Mouse (Mus musculus) hindlimb bud, embryonic 11.5 days (tissue): ENCODE data around the gene Met.
A peak's percentile ranks its signal among the peaks of the same experiment; 100 is the strongest.

ENCODE experiments used
- DNase-seq: peaks from one replicate; pipeline ENCODE4 v3.0.0-alpha.2; 2012; ENCODE audit warnings: low read depth, low spot score; ENCODE audit errors: extremely low spot score

Met gene

DNA sequence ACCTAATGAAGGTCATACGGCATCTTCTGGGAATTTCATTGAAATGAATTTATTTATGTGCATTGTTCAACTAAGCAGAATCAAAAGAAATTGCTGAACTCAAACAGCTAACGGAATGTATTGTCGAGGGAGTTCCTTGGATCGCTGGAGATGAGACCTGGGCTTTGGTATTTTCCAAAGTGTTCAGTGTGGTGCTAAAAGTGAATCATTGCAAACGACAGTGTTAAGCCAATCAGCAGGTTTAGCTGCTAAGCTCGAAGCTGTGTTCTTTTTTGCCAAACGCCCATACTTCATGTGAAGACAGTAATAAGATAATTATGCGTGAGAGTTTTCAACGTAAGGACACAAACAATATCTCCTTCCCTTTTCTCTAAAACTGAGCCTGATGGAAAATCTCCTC lies 82.7 kb downstream of the Met start:
- no peak for DNase-seq

DNA sequence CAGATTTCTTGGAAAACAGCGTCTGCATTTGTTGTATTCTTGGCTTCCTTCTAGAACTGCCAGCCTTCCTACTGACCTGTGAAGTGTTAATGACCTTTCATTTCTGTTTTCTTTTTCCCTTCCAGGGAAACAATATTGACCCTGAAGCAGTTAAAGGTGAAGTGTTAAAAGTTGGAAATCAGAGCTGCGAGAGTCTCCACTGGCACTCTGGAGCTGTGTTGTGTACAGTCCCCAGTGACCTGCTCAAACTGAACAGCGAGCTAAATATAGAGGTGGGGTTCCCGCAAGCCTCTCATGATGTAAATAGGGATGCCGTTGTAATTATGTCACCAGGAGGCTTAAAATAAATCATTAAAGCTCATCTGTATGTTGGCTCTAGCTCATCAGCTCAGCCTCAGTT lies 83.2 kb downstream of the Met start:
- no peak for DNase-seq

DNA sequence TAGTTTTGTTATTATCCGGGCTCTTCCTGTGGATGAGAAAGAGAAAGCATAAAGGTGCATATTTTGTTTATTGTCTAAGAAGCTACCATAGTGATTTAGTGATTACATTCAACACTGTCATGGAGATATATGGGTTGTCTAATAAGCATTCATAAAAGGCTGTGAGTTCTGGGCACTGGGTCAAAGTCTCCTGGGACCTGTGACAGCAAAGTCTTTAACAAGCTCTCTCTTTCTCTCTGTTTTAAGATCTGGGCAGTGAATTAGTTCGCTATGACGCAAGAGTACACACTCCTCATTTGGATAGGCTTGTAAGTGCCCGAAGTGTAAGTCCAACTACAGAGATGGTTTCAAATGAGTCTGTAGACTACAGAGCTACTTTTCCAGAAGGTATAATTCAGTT lies 85.2 kb downstream of the Met start:
- DNase-seq, result no peak

DNA sequence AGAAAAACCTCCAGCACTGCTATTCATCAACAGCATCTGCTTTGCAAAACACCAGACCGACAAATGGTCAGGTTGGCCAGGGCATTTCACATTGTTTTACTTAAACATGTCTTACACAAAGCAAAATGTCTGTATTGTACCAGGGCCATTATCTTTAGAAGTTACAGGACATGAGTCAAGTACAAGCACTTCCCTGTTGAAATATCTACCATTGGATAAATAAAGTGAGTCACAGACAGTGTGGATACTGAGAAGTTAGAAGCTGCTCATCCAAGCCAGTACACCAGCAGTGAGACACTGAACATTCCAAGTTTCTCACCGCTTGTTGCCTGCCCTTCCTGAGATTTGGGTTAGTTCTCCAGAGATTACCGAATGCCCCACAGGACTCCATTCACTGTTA lies 86.0 kb downstream of the Met start:
- DNase-seq, result no peak

DNA sequence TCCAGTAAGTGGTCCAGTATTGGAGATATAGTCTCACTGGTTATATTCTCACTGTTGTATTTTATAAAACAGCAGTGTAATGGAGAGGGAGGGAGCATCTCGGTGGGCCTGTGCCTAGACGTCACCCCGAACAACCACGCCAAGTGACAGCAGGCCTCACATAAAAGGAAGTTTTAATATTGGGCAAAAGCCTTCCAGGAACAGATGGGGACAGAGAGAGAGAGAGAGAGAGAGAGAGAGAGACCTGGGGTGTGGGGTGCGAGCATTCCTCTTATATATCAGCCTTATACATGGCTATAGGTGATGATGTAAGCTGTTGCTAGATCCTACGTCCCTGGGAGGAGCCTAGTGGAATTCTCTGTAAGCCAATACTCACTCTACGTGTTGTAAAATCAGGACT lies 90.7 kb downstream of the Met start:
- no peak for DNase-seq

DNA sequence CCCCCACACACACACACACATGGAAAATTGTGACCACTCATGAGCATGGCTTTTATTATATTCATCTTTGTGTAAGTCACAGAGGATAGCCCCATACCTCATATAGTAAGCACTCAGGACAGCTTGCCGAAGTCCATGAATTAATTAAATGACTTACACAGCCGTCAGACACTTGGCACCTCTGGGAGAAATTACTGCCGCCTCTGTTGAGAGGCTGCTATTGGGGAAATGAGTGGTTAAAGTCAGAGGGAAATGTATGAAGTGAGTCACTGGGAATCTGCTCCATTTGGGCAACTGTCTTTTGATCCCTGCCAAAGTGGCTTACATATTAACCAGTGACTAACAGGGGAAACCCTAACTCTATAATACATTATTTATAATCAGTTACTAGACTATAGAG lies 91.2 kb downstream of the Met start:
- no peak for DNase-seq

DNA sequence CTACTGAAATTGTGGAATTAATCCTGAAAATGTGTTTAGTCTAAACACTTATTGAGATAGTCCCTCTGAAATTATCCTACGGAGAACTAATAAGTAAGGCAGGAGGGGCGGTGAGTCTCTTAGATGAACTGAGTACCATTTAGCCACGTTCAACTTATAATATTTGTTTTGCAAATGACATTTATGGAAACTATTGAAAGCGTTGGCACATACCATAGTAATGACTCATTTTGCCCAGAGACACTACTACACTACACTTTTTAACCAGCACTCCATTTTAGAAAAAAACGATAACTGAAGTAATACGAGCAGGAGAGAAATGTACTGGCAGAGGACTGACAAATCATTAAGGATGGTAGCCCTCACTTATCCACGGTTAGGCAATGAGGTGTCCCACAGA lies 92.1 kb downstream of the Met start:
- DNase-seq, result no peak

DNA sequence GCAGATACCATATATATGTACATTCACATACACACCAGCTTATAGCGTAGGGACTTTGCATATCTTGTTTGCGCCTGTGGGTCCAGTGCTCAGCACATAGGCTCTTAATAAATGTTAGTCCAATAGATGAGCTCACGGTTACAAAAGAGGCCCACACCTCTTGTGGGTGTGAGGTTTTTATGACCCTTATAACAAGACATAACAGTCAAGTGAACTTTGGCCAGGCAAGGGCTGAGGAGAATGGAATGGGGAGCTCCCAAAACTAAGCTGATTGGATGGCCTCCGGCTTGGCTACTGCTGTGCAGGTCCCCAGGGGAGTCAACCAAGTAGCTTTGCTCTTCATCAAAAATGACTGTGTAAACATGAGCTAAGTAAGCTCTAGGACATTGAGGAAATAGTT lies 96.1 kb downstream of the Met start:
- DNase-seq, result no peak

DNA sequence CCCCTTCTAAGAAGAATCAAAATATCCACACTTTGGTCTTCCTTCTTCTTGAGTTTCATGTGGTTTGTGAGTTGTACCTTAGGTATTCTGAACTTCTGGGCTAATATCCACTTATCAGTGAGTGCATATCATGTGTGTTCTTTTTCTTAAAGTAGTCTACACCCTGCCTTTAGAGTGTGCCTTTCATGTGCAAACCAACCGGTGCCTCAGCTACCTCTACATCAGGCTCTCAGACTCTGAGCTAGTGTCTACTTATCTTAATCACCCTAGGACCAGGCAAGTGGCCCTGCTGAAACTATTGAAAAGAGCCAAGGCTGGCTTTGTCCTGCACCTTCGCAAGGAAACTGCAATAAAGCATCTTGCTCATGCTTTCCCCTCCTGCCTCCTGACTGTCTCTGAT lies 97.7 kb downstream of the Met start:
- no peak for DNase-seq

DNA sequence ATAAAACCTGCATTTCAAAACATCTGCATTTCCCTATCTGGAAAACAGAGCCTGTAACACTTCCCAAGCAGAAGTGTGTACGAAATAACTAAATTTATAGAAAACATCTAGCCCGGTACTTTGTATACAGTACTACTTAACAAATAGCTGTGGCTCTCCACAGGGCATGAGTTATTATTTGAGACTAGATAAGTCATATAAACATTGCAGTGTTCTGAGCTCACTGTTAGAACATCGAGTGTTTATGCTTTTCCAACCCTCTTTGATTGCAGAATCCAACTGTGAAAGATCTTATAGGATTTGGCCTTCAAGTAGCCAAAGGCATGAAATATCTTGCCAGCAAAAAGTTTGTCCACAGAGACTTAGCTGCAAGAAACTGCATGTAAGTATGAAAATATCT lies 98.3 kb downstream of the Met start:
- no peak for DNase-seq

DNA sequence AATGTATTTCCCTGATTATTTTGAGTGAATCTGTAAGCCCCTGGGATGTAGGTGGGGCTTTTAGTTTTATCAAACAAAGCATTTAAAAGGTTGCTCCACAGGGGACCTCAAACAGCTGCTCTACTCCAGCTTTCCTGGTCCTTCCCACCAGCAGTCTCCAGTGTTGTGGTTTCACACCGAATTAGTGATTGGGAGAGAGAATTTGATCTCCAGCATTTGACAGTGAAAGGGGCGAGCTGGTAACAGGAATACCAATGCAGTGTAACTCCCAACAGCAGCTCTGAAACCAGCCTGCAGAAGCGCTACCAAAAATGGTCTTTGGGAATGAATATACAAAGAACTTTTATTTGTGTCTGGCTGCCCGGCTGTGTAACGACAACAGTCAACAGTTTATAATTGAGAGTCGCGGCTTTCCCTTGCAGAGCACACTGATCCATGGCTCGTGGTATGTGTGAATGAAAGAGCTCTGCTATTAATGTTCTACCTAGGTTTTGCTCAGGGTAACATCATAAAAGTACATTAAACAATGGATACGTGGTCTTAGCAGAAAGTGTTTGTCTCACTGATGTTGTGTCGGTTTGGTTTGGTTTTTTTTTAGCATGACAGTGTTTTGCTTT lies 99.0 kb downstream of the Met start:
- DNase-seq, result no peak

DNA sequence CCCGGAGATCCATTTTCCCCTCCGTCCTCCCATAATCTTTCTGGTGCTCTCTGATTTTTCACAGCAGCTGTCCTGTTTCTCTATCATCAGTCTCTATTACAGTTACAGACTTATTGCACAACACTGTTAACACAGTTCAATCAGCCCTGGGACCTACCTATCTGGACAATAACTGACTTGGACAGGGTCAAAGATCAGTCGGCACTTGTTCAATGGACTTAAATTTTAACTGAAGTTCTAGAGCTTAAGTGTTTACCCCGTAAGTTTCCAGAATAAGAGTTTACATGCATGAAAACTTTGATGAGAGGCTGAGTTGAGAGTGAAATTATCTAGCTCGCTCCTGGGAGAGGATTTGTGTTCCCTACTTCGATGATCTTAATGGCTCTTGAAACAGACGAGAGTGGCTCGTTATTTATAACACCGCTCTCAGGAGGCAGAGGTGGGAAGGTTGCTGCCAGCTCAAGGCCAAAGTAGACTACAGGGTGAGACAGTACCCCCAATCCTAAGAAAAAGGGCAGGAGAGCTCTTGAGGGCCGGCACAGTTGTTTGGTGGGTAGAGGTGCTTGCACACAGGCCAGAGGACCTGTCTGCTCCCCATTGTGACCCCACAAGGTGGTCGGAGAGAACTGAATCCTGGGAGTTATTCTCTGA lies 105.2 kb downstream of the Met start:
- DNase-seq, result no peak

DNA sequence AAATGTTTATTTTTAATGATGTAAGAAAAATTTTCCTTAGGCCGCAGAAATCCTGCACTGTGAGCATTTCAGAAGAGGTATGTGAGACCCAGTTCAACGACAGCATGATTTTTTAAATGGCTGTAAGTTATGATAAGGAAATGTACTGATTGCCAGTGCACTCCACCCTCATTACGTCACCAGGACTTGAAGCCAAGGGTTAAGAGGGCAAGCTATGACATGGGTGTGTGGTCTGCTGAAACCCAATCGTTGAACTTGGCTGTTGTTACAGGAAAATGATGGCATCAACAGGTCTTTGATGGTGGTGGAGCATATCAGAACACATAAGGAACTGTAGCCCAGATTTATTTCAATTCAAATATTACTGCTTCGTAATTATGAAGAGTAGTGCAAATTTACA lies 109.6 kb downstream of the Met start:
- no peak for DNase-seq

DNA sequence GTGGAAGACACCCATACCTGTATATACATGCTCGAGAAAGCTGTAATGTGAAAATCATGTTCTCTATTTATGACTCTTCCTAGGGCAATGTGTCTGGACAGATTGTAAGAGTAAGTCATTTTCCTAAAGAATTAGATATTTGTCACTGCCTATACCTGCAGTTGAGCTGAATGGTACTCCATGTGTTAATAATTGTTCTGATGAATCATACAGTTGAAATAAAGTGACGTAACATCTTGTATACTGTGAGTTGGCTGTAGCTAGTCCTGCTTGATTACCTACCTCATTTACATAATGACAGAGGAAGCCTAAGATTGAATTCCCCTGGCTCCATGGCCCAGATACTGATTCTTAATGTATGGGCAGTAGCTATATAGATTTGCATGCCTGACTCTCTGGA lies 110.1 kb downstream of the Met start:
- DNase-seq, result no peak

DNA sequence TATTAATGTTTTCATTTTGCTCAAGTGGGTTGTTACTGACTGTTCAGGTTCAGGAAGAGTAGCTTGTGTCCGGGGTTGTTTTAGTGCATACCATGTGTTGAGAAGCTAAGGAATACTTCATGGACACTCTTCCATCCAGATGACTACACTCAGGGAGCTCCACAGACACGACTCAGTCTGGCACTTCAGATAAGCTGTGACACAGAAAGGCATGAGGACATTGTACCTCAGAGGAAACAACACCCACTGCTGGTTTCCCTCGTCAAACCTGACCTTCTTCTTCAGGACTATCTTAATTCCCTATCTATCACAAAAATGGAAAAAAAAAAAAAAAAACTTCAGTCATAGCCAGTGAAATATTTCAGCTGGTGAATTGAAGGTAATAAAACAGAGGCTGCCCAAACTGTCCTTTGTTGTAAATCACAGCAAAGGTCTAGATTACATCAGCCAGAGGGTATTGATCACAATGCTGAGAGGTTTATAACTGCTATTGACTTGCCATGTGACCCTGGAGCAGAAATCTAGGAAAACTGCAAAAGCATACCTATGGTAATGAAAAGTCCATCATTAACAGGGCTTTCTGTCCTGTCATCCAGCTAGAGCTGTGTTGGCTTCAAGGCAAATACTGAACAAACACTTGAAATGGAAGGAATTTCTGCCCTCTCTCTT lies 114.6 kb downstream of the Met start:
- no peak for DNase-seq

DNA sequence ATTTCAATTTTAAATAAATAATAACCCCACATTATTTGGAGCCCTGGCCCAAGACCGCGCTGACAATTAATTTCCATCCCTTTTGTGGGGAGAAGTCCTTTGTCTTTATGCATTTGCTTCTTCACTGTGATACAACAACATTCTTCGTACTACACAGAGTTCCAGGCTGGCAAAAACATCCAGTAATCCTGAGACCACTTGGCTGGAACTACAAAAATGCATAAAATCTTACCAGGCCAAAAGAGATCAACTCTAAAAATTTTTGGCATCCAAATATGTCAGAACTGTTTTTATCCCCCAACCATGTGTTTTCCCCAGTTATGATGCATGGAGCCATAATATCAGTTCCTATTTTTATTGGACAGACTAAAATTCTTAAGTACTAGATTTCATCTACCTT lies 116.7 kb downstream of the Met start:
- DNase-seq, result no peak

DNA sequence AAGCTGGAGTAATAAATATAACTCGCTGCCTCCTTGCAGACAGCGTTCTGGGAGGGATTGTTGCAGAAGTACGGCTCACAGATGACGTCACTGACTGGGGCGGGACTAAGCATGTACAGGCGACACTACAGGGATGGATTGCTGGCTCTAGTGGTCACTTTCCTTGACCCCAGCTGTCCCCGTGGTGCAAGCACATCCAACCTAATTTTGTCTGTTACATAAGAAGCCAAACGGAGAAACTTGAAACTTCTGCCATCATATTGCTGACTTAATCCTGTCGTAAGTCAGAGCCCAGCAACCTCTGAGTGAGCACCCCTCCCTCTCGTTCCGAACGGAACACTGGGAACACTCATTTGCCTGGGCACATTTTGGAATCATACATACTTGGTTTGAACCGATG lies 120.4 kb downstream of the Met start:
- peak; percentile 49 for DNase-seq

DNA sequence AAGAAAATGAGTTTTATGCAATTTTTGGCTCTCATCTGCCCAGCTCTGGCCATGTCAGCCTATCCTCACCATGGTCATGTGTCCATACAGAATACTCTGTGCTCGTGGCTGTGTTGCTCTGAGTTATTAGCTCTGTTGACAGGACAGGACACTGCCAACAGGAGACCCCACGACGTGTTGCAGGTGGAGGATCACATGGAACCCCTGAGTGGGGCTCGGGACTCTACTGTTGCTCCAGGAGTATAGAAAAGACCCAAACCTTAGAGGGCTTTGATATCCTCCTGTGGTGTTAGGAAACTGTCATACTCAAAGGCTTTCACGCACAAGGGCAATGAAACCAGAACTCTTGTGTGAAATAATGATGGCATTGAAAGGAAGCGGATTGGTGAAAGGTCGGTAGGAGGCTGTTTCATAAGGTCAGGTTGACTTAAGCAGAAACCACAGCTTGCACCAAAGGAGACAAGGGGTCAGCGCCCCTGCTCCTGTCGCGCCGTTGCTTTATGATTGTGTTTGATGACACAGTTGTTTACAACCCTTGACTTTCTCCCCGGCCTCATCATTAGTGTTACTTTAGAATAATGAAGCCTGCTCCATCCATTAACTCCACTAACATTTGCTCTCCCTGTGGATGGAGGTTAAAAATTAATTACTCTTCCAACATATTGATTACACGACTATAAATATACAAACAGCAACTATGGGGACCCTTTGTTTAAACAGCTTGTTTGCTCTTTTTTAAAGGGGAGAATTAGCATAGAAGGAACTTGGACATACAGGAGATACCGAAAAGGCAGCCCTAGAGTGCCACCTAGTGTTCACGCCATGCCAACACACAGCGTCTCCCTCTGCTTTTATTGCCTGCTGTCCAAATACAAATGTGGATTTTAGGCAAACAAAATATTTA lies 125.7 kb downstream of the Met start:
- DNase-seq, result peak; percentile 83

DNA sequence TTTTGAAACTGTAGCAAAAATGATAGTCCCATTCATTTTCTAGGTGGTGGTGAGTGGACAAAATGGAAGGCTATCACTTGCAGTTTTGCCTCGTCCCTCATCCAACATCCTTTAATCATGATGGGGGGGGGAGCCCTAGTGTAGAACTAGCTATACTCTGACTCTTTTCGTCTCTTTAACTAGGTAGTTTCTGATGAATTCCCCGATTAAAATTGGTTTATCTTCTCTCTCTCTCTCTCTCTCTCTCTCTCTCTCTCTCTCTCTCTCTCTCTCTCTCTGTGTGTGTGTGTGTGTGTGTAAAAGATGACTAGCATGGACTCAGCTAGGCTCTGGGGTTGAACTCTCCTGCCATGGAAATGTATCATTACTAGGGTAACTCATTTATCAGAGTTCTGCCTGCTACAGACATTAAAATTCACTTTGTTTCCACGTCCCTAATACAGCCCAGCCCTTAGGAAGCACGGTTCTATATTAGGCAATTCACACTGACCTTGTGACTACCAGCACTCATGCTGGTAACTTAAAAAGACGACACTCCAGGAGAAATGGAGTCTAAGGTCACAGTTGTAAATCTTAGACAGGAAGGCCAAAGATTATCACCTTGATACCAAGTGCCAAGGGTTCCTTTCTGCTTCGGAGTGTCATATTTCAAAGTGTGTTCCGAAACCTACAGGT lies 126.5 kb downstream of the Met start:
- DNase-seq, result no peak

DNA sequence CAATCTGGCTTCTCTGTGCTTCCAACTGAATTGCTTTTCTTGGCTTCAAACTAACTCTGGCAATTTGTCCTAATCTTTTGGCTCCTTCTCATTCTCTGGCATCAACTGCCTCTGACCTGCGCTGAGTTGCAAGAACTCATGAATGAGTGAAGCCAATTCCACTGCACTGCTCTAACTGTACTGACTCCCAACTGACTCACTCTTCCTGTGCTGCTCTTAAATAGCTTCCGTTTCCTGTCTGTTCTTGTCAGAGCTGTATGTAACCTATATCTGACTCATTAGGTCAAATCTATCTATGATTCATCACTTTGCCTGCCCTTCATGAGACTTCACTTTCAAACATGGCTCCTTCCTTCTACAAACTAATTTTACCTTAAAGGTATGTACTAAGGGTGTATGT lies 130.4 kb downstream of the Met start:
- no peak for DNase-seq
